Mouse (Mus musculus) kidney, embryonic 15.5 days (tissue): ENCODE data around the gene Alox5ap. TPM values are rescaled to one million over a fixed set of nuclear protein-coding genes. Genes with fewer than 3 reads are reported as not detected.
A peak's percentile ranks its signal among the peaks of the same experiment; 100 is the strongest.

Experiments used
- ATAC-seq: fragments of 200-750 bp; cut with Nextera tagmentation; replicated peaks from 2 replicates; pipeline ENCODE4 v1.8.0; 2017; ENCODE audit warnings: moderate TSS enrichment; ENCODE audit not compliant: low FRiP score
- H3K27ac ChIP-seq: fragments of 300-500 bp; sonication (generic); 2 replicates; pipeline ENCODE4 v1.5.1; 2015; ENCODE audit warnings: mild to moderate bottlenecking, inconsistent platforms
- H3K27me3 ChIP-seq: fragments of 300-500 bp; sonication (generic); 2 replicates; pipeline ENCODE4 v1.6.1; 2015; ENCODE audit warnings: inconsistent platforms
- H3K36me3 ChIP-seq: fragments of 300-500 bp; sonication (generic); 2 replicates; pipeline ENCODE4 v1.6.1; 2015; ENCODE audit warnings: inconsistent platforms
- H3K4me1 ChIP-seq: fragments of 300-500 bp; sonication (generic); 2 replicates; pipeline ENCODE4 v1.6.1; 2015; ENCODE audit warnings: inconsistent platforms
- H3K4me2 ChIP-seq: fragments of 300-500 bp; sonication (generic); 2 replicates; pipeline ENCODE4 v1.6.1; 2015; ENCODE audit warnings: moderate library complexity, mild to moderate bottlenecking, inconsistent platforms
- H3K4me3 ChIP-seq: fragments of 300-500 bp; sonication (generic); replicated peaks from 2 replicates; pipeline ENCODE4 v1.5.1; 2015; ENCODE audit warnings: mild to moderate bottlenecking, inconsistent platforms
- H3K9ac ChIP-seq: fragments of 300-500 bp; sonication (generic); 2 replicates; pipeline ENCODE4 v1.6.1; 2015; ENCODE audit warnings: mild to moderate bottlenecking, inconsistent platforms
- H3K9me3 ChIP-seq: fragments of 300-500 bp; sonication (generic); replicated peaks from 2 replicates; pipeline ENCODE4 v1.6.1; 2016; ENCODE audit warnings: inconsistent platforms
- WGBS: fragments of 180-500 bp; shearing (Covaris S2); methylation state at CpG from one replicate; pipeline ENCODE4 v1.1.7; 2015; ENCODE audit warnings: mixed read lengths; 5-methylcytosine and 5-hydroxymethylcytosine counted together
- polyA plus RNA-seq: library from polyadenylated mRNA; unstranded; fragments of >200 nt; fragmentation: Nextera tagmentation; extraction: Ambion mirVana; gene quantifications from 2 replicates; pipeline ENCODE4 v1.2.1, GENCODE M21; 2015

The Alox5ap gene
- polyA plus RNA-seq, 1 experiment from 2014 or later: 13.3 TPM

- H3K9me3 ChIP-seq: 0 out of 2 replicates have a peak, but pooled peaks cover 2% of the 10 kb centered on the region
- H3K36me3 ChIP-seq: no peaks in the 10 kb centered on the region
- no peak overlapping the region for H3K27ac ChIP-seq
- no peak; the same call in 1 of the 2 replicates for ATAC-seq
- 60% methylated on average over 6 of the region's 6 CpGs for WGBS
- H3K27me3 ChIP-seq: no peaks in the 10 kb centered on the region
- H3K9ac ChIP-seq: no peak overlapping the region
- H3K4me3 ChIP-seq: no peak overlapping the region
- no peak overlapping the region for H3K4me2 ChIP-seq
- H3K4me1 ChIP-seq: peaks cover 14% of the 10 kb centered on the region; the same call in 1 of the 2 replicates
Observed at GRCm38 (mm10) chr5:149264878-149265279, 312 bp downstream of the Alox5ap start.

- Histone ChIP-seq H3K27ac (no peak overlapping the region), H3K4me3 (no peak overlapping the region), H3K9me3 (no peaks in the 10 kb centered on the region), H3K4me2 (no peak overlapping the region), H3K4me1 (peaks cover 14% of the 10 kb centered on the region; the same call in 1 of the 2 replicates), H3K27me3 (no peaks in the 10 kb centered on the region; the same call in 1 of the 2 replicates), H3K9ac (no peak overlapping the region), H3K36me3 (no peaks in the 10 kb centered on the region)
- no peak for ATAC-seq
- 79% methylated on average over 8 of the region's 8 CpGs for WGBS
Observed at GRCm38 (mm10) chr5:149266761-149267221, 2.2 kb downstream of the Alox5ap start.

GRCm38 (mm10) chr5:149267493-149267892 lies 2.9 kb downstream of the Alox5ap start:
- Histone ChIP-seq H3K9me3 (no peaks in the 10 kb centered on the region), H3K9ac (no peak overlapping the region), H3K4me2 (no peak overlapping the region), H3K27ac (no peak overlapping the region), H3K4me3 (no peak overlapping the region), H3K4me1 (peaks cover 14% of the 10 kb centered on the region; the same call in 1 of the 2 replicates), H3K36me3 (no peaks in the 10 kb centered on the region), H3K27me3 (no peaks in the 10 kb centered on the region; the same call in 1 of the 2 replicates)
- no peak for ATAC-seq
- WGBS: 76% methylated on average over 4 of the region's 4 CpGs

GRCm38 (mm10) chr5:149271291-149271690 lies 6.7 kb downstream of the Alox5ap start:
- WGBS: 96% methylated on average over 3 of the region's 3 CpGs

GRCm38 (mm10) chr5:149272535-149272934 lies 8.0 kb downstream of the Alox5ap start:
- 0 out of 2 replicates have a peak, but pooled peaks cover 3% of the 10 kb centered on the region for H3K9me3 ChIP-seq
- H3K4me1 ChIP-seq: peaks cover 9% of the 10 kb centered on the region; the same call in 1 of the 2 replicates
- ATAC-seq: no peak
- WGBS: 75% methylated on average over 4 of the region's 4 CpGs
- H3K4me2 ChIP-seq: no peak overlapping the region
- no peak overlapping the region for H3K4me3 ChIP-seq
- no peak overlapping the region for H3K9ac ChIP-seq
- H3K27me3 ChIP-seq: no peaks in the 10 kb centered on the region; the same call in 1 of the 2 replicates
- no peaks in the 10 kb centered on the region for H3K36me3 ChIP-seq
- no peak overlapping the region for H3K27ac ChIP-seq

More at GRCm38 (mm10) chr5:149271291-149271690, 6.7 kb downstream of the Alox5ap start:
- Histone ChIP-seq H3K4me1 (peaks cover 9% of the 10 kb centered on the region; the same call in 1 of the 2 replicates), H3K27ac (no peak overlapping the region), H3K27me3 (no peaks in the 10 kb centered on the region; the same call in 1 of the 2 replicates), H3K4me3 (no peak overlapping the region), H3K4me2 (no peak overlapping the region), H3K9me3 (0 out of 2 replicates have a peak, but pooled peaks cover 3% of the 10 kb centered on the region), H3K9ac (no peak overlapping the region), H3K36me3 (no peaks in the 10 kb centered on the region)
- ATAC-seq: no peak

- Histone ChIP-seq H3K9ac (no peak overlapping the region), H3K9me3 (0 out of 2 replicates have a peak, but pooled peaks cover 3% of the 10 kb centered on the region), H3K36me3 (no peaks in the 10 kb centered on the region), H3K4me2 (no peak overlapping the region), H3K27me3 (no peaks in the 10 kb centered on the region; the same call in 1 of the 2 replicates), H3K4me1 (peaks cover 7% of the 10 kb centered on the region; the same call in 1 of the 2 replicates), H3K27ac (no peak overlapping the region), H3K4me3 (no peak overlapping the region)
- 89% methylated on average over 15 of the region's 15 CpGs for WGBS
- ATAC-seq: no peak
Observed at GRCm38 (mm10) chr5:149274390-149275104, 10.0 kb downstream of the Alox5ap start.

GRCm38 (mm10) chr5:149275105-149275494 lies 10.5 kb downstream of the Alox5ap start:
- Histone ChIP-seq H3K4me3 (no peak overlapping the region), H3K4me2 (no peak overlapping the region), H3K36me3 (no peaks in the 10 kb centered on the region), H3K27ac (no peak overlapping the region), H3K9me3 (0 out of 2 replicates have a peak, but pooled peaks cover 3% of the 10 kb centered on the region), H3K4me1 (peaks cover 7% of the 10 kb centered on the region; the same call in 1 of the 2 replicates), H3K9ac (no peak overlapping the region), H3K27me3 (no peaks in the 10 kb centered on the region; the same call in 1 of the 2 replicates)
- 88% methylated on average over 1 of the region's 1 CpGs for WGBS
- no peak for ATAC-seq

GRCm38 (mm10) chr5:149277529-149277928 lies 13.0 kb downstream of the Alox5ap start:
- peaks cover 8% of the 10 kb centered on the region; the same call in 1 of the 2 replicates for H3K9me3 ChIP-seq
- ATAC-seq: no peak
- H3K27ac ChIP-seq: no peak overlapping the region
- peaks cover 7% of the 10 kb centered on the region; the same call in 1 of the 2 replicates for H3K4me1 ChIP-seq
- 77% methylated on average over 5 of the region's 5 CpGs for WGBS
- H3K4me2 ChIP-seq: no peak overlapping the region
- no peak overlapping the region for H3K4me3 ChIP-seq
- no peaks in the 10 kb centered on the region for H3K36me3 ChIP-seq
- H3K9ac ChIP-seq: no peak overlapping the region
- no peaks in the 10 kb centered on the region for H3K27me3 ChIP-seq

GRCm38 (mm10) chr5:149279273-149279844 lies 14.8 kb downstream of the Alox5ap start:
- H3K27me3 ChIP-seq: no peaks in the 10 kb centered on the region
- peaks cover 11% of the 10 kb centered on the region; the same call in 1 of the 2 replicates for H3K9me3 ChIP-seq
- no peak overlapping the region for H3K9ac ChIP-seq
- H3K4me3 ChIP-seq: no peak overlapping the region
- H3K4me2 ChIP-seq: peak overlapping the region; percentile 39
- H3K4me1 ChIP-seq: peaks cover 9% of the 10 kb centered on the region; the same call in 1 of the 2 replicates
- no peak overlapping the region for H3K27ac ChIP-seq
- no peaks in the 10 kb centered on the region for H3K36me3 ChIP-seq
- ATAC-seq: no peak
- WGBS: 44% methylated on average over 22 of the region's 22 CpGs

GRCm38 (mm10) chr5:149283009-149283408 lies 18.4 kb downstream of the Alox5ap start:
- Histone ChIP-seq H3K9me3 (peaks cover 8% of the 10 kb centered on the region; the same call in 1 of the 2 replicates), H3K4me2 (no peak overlapping the region), H3K9ac (no peak overlapping the region), H3K4me1 (peaks cover 19% of the 10 kb centered on the region), H3K27ac (no peak overlapping the region), H3K27me3 (0 out of 2 replicates have a peak, but pooled peaks cover under 1% of the 10 kb centered on the region), H3K36me3 (no peaks in the 10 kb centered on the region), H3K4me3 (no peak overlapping the region)
- ATAC-seq: no peak
- WGBS: 89% methylated on average over 2 of the region's 2 CpGs

GRCm38 (mm10) chr5:149283821-149284220 lies 19.3 kb downstream of the Alox5ap start:
- Histone ChIP-seq H3K4me1 (peaks cover 19% of the 10 kb centered on the region), H3K9me3 (peaks cover 8% of the 10 kb centered on the region; the same call in 1 of the 2 replicates), H3K4me3 (no peak overlapping the region), H3K27me3 (0 out of 2 replicates have a peak, but pooled peaks cover 3% of the 10 kb centered on the region), H3K4me2 (no peak overlapping the region), H3K9ac (no peak overlapping the region), H3K27ac (no peak overlapping the region), H3K36me3 (no peaks in the 10 kb centered on the region)
- 0 out of 2 replicates have a peak, but pooled peaks have one; percentile 18 for ATAC-seq

GRCm38 (mm10) chr5:149286021-149286420 lies 21.5 kb downstream of the Alox5ap start:
- no peak for ATAC-seq
- H3K9me3 ChIP-seq: peaks cover 8% of the 10 kb centered on the region; the same call in 1 of the 2 replicates
- H3K9ac ChIP-seq: no peak overlapping the region
- H3K36me3 ChIP-seq: no peaks in the 10 kb centered on the region
- 0 out of 2 replicates have a peak, but pooled peaks cover 3% of the 10 kb centered on the region for H3K27me3 ChIP-seq
- H3K4me1 ChIP-seq: peaks cover 15% of the 10 kb centered on the region
- no peak overlapping the region for H3K27ac ChIP-seq
- no peak overlapping the region for H3K4me2 ChIP-seq
- 59% methylated on average over 7 of the region's 7 CpGs for WGBS
- H3K4me3 ChIP-seq: no peak overlapping the region
